Mouse (Mus musculus) liver, adult (tissue): ENCODE data around the gene Vipas39.

Experiments used
- GATA4 ChIP-seq: IDR thresholded peaks from 2 replicates; pipeline ENCODE4 v1.6.1; 2014; ENCODE audit warnings: mild to moderate bottlenecking, low read length; ENCODE audit not compliant: insufficient replicate concordance

The Vipas39 gene

GRCm38 (mm10) chr12:87266108-87266826 lies at the start of gene Vipas39, which contains the start of gene Ahsa1:
Gene Vipas39 (minus strand): TSS chr12:87266256.
Gene Ahsa1 (plus strand): TSS chr12:87266479.
- peak; percentile 39; the same call in 1 of the 2 replicates for TF ChIP-seq GATA4

GRCm38 (mm10) chr12:87313098-87313497 lies 47.0 kb upstream of the Vipas39 start:
- TF ChIP-seq GATA4, result no peak

- no peak for TF ChIP-seq GATA4
Measured at GRCm38 (mm10) chr12:87305767-87306583, 39.9 kb upstream of the Vipas39 start.

GRCm38 (mm10) chr12:87301189-87301588 lies 35.1 kb upstream of the Vipas39 start:
- TF ChIP-seq GATA4, result no peak

GRCm38 (mm10) chr12:87300441-87300690 lies 34.3 kb upstream of the Vipas39 start:
- no peak for TF ChIP-seq GATA4

- no peak for TF ChIP-seq GATA4
Measured at GRCm38 (mm10) chr12:87299657-87300440, 33.8 kb upstream of the Vipas39 start, which contains the start of gene Ism2. Gene Ism2 (minus strand): TSS chr12:87299705.

GRCm38 (mm10) chr12:87299037-87299656 lies 33.1 kb upstream of the Vipas39 start:
- TF ChIP-seq GATA4, result no peak

GRCm38 (mm10) chr12:87293934-87294333 lies 27.9 kb upstream of the Vipas39 start:
- TF ChIP-seq GATA4, result no peak

- TF ChIP-seq GATA4, result no peak
Measured at GRCm38 (mm10) chr12:87289100-87289499, 23.0 kb upstream of the Vipas39 start.

- TF ChIP-seq GATA4, result no peak
Measured at GRCm38 (mm10) chr12:87284726-87285125, 18.7 kb upstream of the Vipas39 start.

- no peak for TF ChIP-seq GATA4
Measured at GRCm38 (mm10) chr12:87284268-87284667, 18.2 kb upstream of the Vipas39 start.

- TF ChIP-seq GATA4, result no peak
Measured at GRCm38 (mm10) chr12:87283706-87284105, 17.6 kb upstream of the Vipas39 start.

GRCm38 (mm10) chr12:87282743-87283142 lies 16.7 kb upstream of the Vipas39 start:
- no peak for TF ChIP-seq GATA4

- no peak for TF ChIP-seq GATA4
Measured at GRCm38 (mm10) chr12:87281766-87282165, 15.7 kb upstream of the Vipas39 start.

GRCm38 (mm10) chr12:87279879-87280278 lies 13.8 kb upstream of the Vipas39 start:
- no peak for TF ChIP-seq GATA4

- no peak for TF ChIP-seq GATA4
Measured at GRCm38 (mm10) chr12:87279350-87279749, 13.3 kb upstream of the Vipas39 start.
